Mouse (Mus musculus): ENCODE data around the gene Rspry1. TPM values are rescaled to one million over a fixed set of nuclear protein-coding genes. Genes with fewer than 3 reads are reported as not detected.

The Rspry1 gene
- polyA plus RNA-seq, 1 experiment from 2014 or later, result 15.2 TPM

- H3K9ac ChIP-seq (ENCODE audit: low read length), result no peak overlapping the region
- no peaks in the 10 kb centered on the region for H3K9me3 ChIP-seq (ENCODE audit: control insufficient read depth, low read length)
- H3K4me3 ChIP-seq (ENCODE audit: low read depth, low read length), result no peak overlapping the region
- no peak overlapping the region for H3K4me2 ChIP-seq (replicated peaks; ENCODE audit: low read depth)
- 0 out of 2 replicates have a peak, but pooled peaks cover 4% of the 10 kb centered on the region for H3K36me3 ChIP-seq (ENCODE audit: control insufficient read depth, insufficient read depth, low read length)
- no peak for DNase-seq (ENCODE audit: low spot score)
- H3K4me1 ChIP-seq (replicated peaks; ENCODE audit: control insufficient read depth, insufficient read depth), result no peaks in the 10 kb centered on the region
- no peak overlapping the region for H3K27ac ChIP-seq (replicated peaks)
- ATAC-seq (ENCODE audit: low FRiP score, low TSS enrichment), result no peak
- 93% methylated on average over 1 of the region's 1 CpGs for WGBS
- TF ChIP-seq EP300 (optimal IDR thresholded peaks at IDR 0.05) (no peak), CTCF (IDR thresholded peaks at IDR 0.05; ENCODE audit: low read depth) (no peak)
- H3K27me3 ChIP-seq (ENCODE audit: control insufficient read depth, insufficient read depth, low read length), result no peaks in the 10 kb centered on the region
Observed at GRCm38 (mm10) chr8:94624885-94625284, 23.1 kb downstream of the Rspry1 start.

GRCm38 (mm10) chr8:94633564-94634194 is 31.9 kb downstream of the Rspry1 start:
- TF ChIP-seq CTCF (IDR thresholded peaks at IDR 0.05; ENCODE audit: low read depth) (no peak), EP300 (optimal IDR thresholded peaks at IDR 0.05) (no peak)
- ATAC-seq (ENCODE audit: low FRiP score, low TSS enrichment) (no peak), DNase-seq (ENCODE audit: low spot score) (no peak)
- H3K36me3 ChIP-seq (ENCODE audit: control insufficient read depth, insufficient read depth, low read length), result peaks cover 7% of the 10 kb centered on the region; the same call in 1 of the 2 replicates
- H3K9ac ChIP-seq (ENCODE audit: low read length), result no peak overlapping the region
- 80% methylated on average over 2 of the region's 2 CpGs for WGBS
- no peak overlapping the region for H3K4me3 ChIP-seq (ENCODE audit: low read depth, low read length)
- no peak overlapping the region for H3K27ac ChIP-seq (replicated peaks)
- no peaks in the 10 kb centered on the region for H3K4me1 ChIP-seq (replicated peaks; ENCODE audit: control insufficient read depth, insufficient read depth)
- H3K4me2 ChIP-seq (replicated peaks; ENCODE audit: low read depth), result no peak overlapping the region
- H3K9me3 ChIP-seq (ENCODE audit: control insufficient read depth, low read length), result no peaks in the 10 kb centered on the region
- no peaks in the 10 kb centered on the region for H3K27me3 ChIP-seq (ENCODE audit: control insufficient read depth, insufficient read depth, low read length)

GRCm38 (mm10) chr8:94634211-94634610 is 32.5 kb downstream of the Rspry1 start:
- Histone ChIP-seq H3K27me3 (ENCODE audit: control insufficient read depth, insufficient read depth, low read length) (no peaks in the 10 kb centered on the region), H3K4me2 (replicated peaks; ENCODE audit: low read depth) (no peak overlapping the region), H3K4me3 (ENCODE audit: low read depth, low read length) (no peak overlapping the region), H3K36me3 (ENCODE audit: control insufficient read depth, insufficient read depth, low read length) (peaks cover 7% of the 10 kb centered on the region; the same call in 1 of the 2 replicates), H3K9ac (ENCODE audit: low read length) (no peak overlapping the region), H3K9me3 (ENCODE audit: control insufficient read depth, low read length) (no peaks in the 10 kb centered on the region), H3K27ac (replicated peaks) (no peak overlapping the region), H3K4me1 (replicated peaks; ENCODE audit: control insufficient read depth, insufficient read depth) (no peaks in the 10 kb centered on the region)
- ATAC-seq (ENCODE audit: low FRiP score, low TSS enrichment) (no peak), DNase-seq (ENCODE audit: low spot score) (no peak)
- TF ChIP-seq EP300 (optimal IDR thresholded peaks at IDR 0.05) (no peak), CTCF (IDR thresholded peaks at IDR 0.05; ENCODE audit: low read depth) (no peak)

GRCm38 (mm10) chr8:94641183-94641582 is 39.4 kb downstream of the Rspry1 start:
- H3K9me3 ChIP-seq (ENCODE audit: control insufficient read depth, low read length), result no peaks in the 10 kb centered on the region
- no peak for DNase-seq (ENCODE audit: low spot score)
- H3K36me3 ChIP-seq (ENCODE audit: control insufficient read depth, insufficient read depth, low read length), result peaks cover 19% of the 10 kb centered on the region
- H3K4me2 ChIP-seq (replicated peaks; ENCODE audit: low read depth), result no peak overlapping the region
- H3K4me3 ChIP-seq (ENCODE audit: low read depth, low read length), result no peak overlapping the region
- H3K9ac ChIP-seq (ENCODE audit: low read length), result no peak overlapping the region
- no peak overlapping the region for H3K27ac ChIP-seq (replicated peaks)
- 92% methylated on average over 2 of the region's 2 CpGs for WGBS
- H3K4me1 ChIP-seq (replicated peaks; ENCODE audit: control insufficient read depth, insufficient read depth), result no peaks in the 10 kb centered on the region
- no peak for TF ChIP-seq EP300 (optimal IDR thresholded peaks at IDR 0.05)
- no peak for TF ChIP-seq CTCF (IDR thresholded peaks at IDR 0.05; ENCODE audit: low read depth)
- no peak for ATAC-seq (ENCODE audit: low FRiP score, low TSS enrichment)
- H3K27me3 ChIP-seq (ENCODE audit: control insufficient read depth, insufficient read depth, low read length), result no peaks in the 10 kb centered on the region

- Histone ChIP-seq H3K9me3 (ENCODE audit: control insufficient read depth, low read length) (no peaks in the 10 kb centered on the region), H3K27ac (replicated peaks) (no peak overlapping the region), H3K4me2 (replicated peaks; ENCODE audit: low read depth) (no peak overlapping the region), H3K4me1 (replicated peaks; ENCODE audit: control insufficient read depth, insufficient read depth) (no peaks in the 10 kb centered on the region), H3K9ac (ENCODE audit: low read length) (no peak overlapping the region), H3K36me3 (ENCODE audit: control insufficient read depth, insufficient read depth, low read length) (peaks cover 25% of the 10 kb centered on the region), H3K27me3 (ENCODE audit: control insufficient read depth, insufficient read depth, low read length) (no peaks in the 10 kb centered on the region), H3K4me3 (ENCODE audit: low read depth, low read length) (no peak overlapping the region)
- TF ChIP-seq EP300 (optimal IDR thresholded peaks at IDR 0.05) (no peak), CTCF (IDR thresholded peaks at IDR 0.05; ENCODE audit: low read depth) (peak; percentile 39)
- no peak for DNase-seq (ENCODE audit: low spot score)
- WGBS, result 86% methylated on average over 3 of the region's 3 CpGs
- no peak for ATAC-seq (ENCODE audit: low FRiP score, low TSS enrichment)
Observed at GRCm38 (mm10) chr8:94641938-94642337, 40.2 kb downstream of the Rspry1 start.

GRCm38 (mm10) chr8:94645202-94645601 is 43.5 kb downstream of the Rspry1 start:
- Histone ChIP-seq H3K4me3 (ENCODE audit: low read depth, low read length) (no peak overlapping the region), H3K4me1 (replicated peaks; ENCODE audit: control insufficient read depth, insufficient read depth) (no peaks in the 10 kb centered on the region), H3K27me3 (ENCODE audit: control insufficient read depth, insufficient read depth, low read length) (no peaks in the 10 kb centered on the region), H3K4me2 (replicated peaks; ENCODE audit: low read depth) (no peak overlapping the region), H3K36me3 (ENCODE audit: control insufficient read depth, insufficient read depth, low read length) (peaks cover 23% of the 10 kb centered on the region), H3K27ac (replicated peaks) (no peak overlapping the region), H3K9ac (ENCODE audit: low read length) (no peak overlapping the region), H3K9me3 (ENCODE audit: control insufficient read depth, low read length) (no peaks in the 10 kb centered on the region)
- no peak for ATAC-seq (ENCODE audit: low FRiP score, low TSS enrichment)
- no peak for DNase-seq (ENCODE audit: low spot score)
- WGBS, result 59% methylated on average over 1 of the region's 1 CpGs
- TF ChIP-seq EP300 (optimal IDR thresholded peaks at IDR 0.05) (no peak), CTCF (IDR thresholded peaks at IDR 0.05; ENCODE audit: low read depth) (no peak)

All from stomach, postnatal 0 days (tissue).